Mouse (Mus musculus): ENCODE results near the gene Lrtm2.

Gene Lrtm2

GRCm38 (mm10) chr6:119333831-119334230 is 3.3 kb upstream of the Lrtm2 start:
- no peak for DNase-seq

- DNase-seq = no peak
Measured at GRCm38 (mm10) chr6:119333202-119333601, 2.6 kb upstream of the Lrtm2 start.

GRCm38 (mm10) chr6:119332111-119332510 is 1.5 kb upstream of the Lrtm2 start:
- DNase-seq = peak; percentile 42

- DNase-seq = no peak
Measured at GRCm38 (mm10) chr6:119329936-119330335, 630 bp downstream of the Lrtm2 start.

GRCm38 (mm10) chr6:119329215-119329714 is 1.3 kb downstream of the Lrtm2 start:
- no peak for DNase-seq

- no peak for DNase-seq
Measured at GRCm38 (mm10) chr6:119328521-119329115, 1.9 kb downstream of the Lrtm2 start.

GRCm38 (mm10) chr6:119326541-119326940 is 4.0 kb downstream of the Lrtm2 start:
- DNase-seq = no peak

- no peak for DNase-seq
Measured at GRCm38 (mm10) chr6:119325978-119326377, 4.6 kb downstream of the Lrtm2 start.

GRCm38 (mm10) chr6:119324776-119325175 is 5.8 kb downstream of the Lrtm2 start:
- DNase-seq = no peak

- no peak for DNase-seq
Measured at GRCm38 (mm10) chr6:119321752-119322151, 8.8 kb downstream of the Lrtm2 start.

GRCm38 (mm10) chr6:119320481-119320880 is 10.1 kb downstream of the Lrtm2 start:
- no peak for DNase-seq

- no peak for DNase-seq
Measured at GRCm38 (mm10) chr6:119319358-119319757, 11.2 kb downstream of the Lrtm2 start.

- no peak for DNase-seq
Measured at GRCm38 (mm10) chr6:119318732-119319131, 11.8 kb downstream of the Lrtm2 start.

- no peak for DNase-seq
Measured at GRCm38 (mm10) chr6:119314751-119315476, 15.7 kb downstream of the Lrtm2 start.

GRCm38 (mm10) chr6:119313588-119314375 is 16.8 kb downstream of the Lrtm2 start:
- no peak for DNase-seq

GRCm38 (mm10) chr6:119313096-119313495 is 17.5 kb downstream of the Lrtm2 start:
- no peak for DNase-seq

- DNase-seq = no peak
Measured at GRCm38 (mm10) chr6:119312381-119312780, 18.2 kb downstream of the Lrtm2 start.

- DNase-seq = no peak
Measured at GRCm38 (mm10) chr6:119310176-119310575, 20.4 kb downstream of the Lrtm2 start.

GRCm38 (mm10) chr6:119307867-119308413 is 22.6 kb downstream of the Lrtm2 start:
- DNase-seq = no peak

- DNase-seq = no peak
Measured at GRCm38 (mm10) chr6:119303331-119303730, 27.2 kb downstream of the Lrtm2 start.

GRCm38 (mm10) chr6:119301310-119301709 is 29.3 kb downstream of the Lrtm2 start:
- DNase-seq = no peak

- DNase-seq = no peak
Measured at GRCm38 (mm10) chr6:119280761-119281160, 49.8 kb downstream of the Lrtm2 start.

- DNase-seq = no peak
Measured at GRCm38 (mm10) chr6:119276713-119277112, 53.9 kb downstream of the Lrtm2 start.
